Mouse (Mus musculus): ENCODE measurements around the gene Rnf11.
"Not testable (repeated sequence)": the region's sequence is repeated elsewhere in the genome, so short reads cannot be mapped to it uniquely, and the experiment has no call there.

The Rnf11 gene

GRCm38 (mm10) chr4:109410681-109411376 lies 73.7 kb downstream of the Rnf11 start:
- DNase-seq: no peak

- DNase-seq: no peak
These were observed 76.6 kb downstream of the Rnf11 start for GRCm38 (mm10) chr4:109407701-109408485.

GRCm38 (mm10) chr4:109407176-109407520 lies 77.4 kb downstream of the Rnf11 start:
- DNase-seq: no peak

GRCm38 (mm10) chr4:109406486-109407175 lies 77.9 kb downstream of the Rnf11 start, which contains the start of gene Ttc39a:
Ttc39a (plus strand) TSS chr4:109406623.
- DNase-seq: no peak

- DNase-seq: peak; percentile 45
These were observed 78.5 kb downstream of the Rnf11 start for GRCm38 (mm10) chr4:109406054-109406485.

- no peak for DNase-seq
These were observed 79.1 kb downstream of the Rnf11 start for GRCm38 (mm10) chr4:109405415-109405814.

GRCm38 (mm10) chr4:109404908-109405307 lies 79.6 kb downstream of the Rnf11 start:
- not testable (repeated sequence) for DNase-seq

- DNase-seq: no peak
These were observed 83.3 kb downstream of the Rnf11 start for GRCm38 (mm10) chr4:109401176-109401689.
